Mouse (Mus musculus): Measurements from ENCODE around the gene Bpifb2.

The Bpifb2 gene

GRCm38 (mm10) chr2:153933311-153933710 lies 58.5 kb downstream of the Bpifb2 start:
- no peak for DNase-seq

GRCm38 (mm10) chr2:153935348-153935747 lies 60.5 kb downstream of the Bpifb2 start:
- no peak for DNase-seq

- DNase-seq = no peak
Observed at GRCm38 (mm10) chr2:153937843-153938242, 63.0 kb downstream of the Bpifb2 start, which contains the start of gene Bpifb4. TSS of gene Bpifb4 (plus strand) at chr2:153938212.

GRCm38 (mm10) chr2:153943537-153943936 lies 68.7 kb downstream of the Bpifb2 start:
- DNase-seq = peak in 1 of 2 experiments; percentile 41

GRCm38 (mm10) chr2:153944567-153944966 lies 69.7 kb downstream of the Bpifb2 start:
- no peak for DNase-seq

Data from lung, postnatal 4 days (tissue).